Mouse (Mus musculus) heart, adult 2 months (tissue): ENCODE measurements around the gene Fxyd2.

Experiments
- CTCF ChIP-seq: fragments of 200-600 bp; IDR thresholded peaks from 2 replicates; pipeline ENCODE4 v1.8.1; 2022; ENCODE audit warnings: antibody characterized with exemption, mild to moderate bottlenecking, moderate library complexity
- EP300 ChIP-seq: fragments of 200-500 bp; IDR thresholded peaks from 2 replicates; pipeline ENCODE4 v1.6.1; 2011; ENCODE audit warnings: low read depth, low read length, control low read depth; ENCODE audit not compliant: insufficient read depth
- POLR2A ChIP-seq: fragments of 200-500 bp; IDR thresholded peaks from 2 replicates; pipeline ENCODE4 v1.6.1; 2011; ENCODE audit warnings: mild to moderate bottlenecking, low read depth, low read length, control low read depth; ENCODE audit not compliant: insufficient read depth

DNA sequence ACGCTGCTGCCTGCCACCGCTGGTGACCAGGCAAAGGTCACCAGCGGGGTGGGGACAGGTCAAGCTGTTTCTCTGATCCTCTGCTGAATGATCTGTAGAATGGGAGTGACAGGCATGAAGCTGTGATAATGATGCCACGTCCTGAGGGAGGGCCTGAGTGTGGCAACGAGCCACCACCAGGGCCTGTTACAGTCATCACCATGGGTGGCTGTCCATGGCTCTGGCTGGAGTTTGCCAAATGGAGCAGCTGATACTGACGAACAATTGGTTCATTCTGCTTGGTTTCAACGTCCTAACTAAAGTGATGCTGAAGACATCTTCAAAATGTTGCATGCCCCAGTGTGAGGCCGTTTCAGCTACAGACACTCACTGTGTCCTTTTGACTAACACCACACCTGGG, 18.8 kb downstream of the Fxyd2 start:
- TF ChIP-seq CTCF (no peak), POLR2A (no peak), EP300 (no peak)
